Mouse (Mus musculus) adipose tissue, adult 10 weeks (tissue): ENCODE data around the gene Gsk3b. TPM values are rescaled to one million over a fixed set of nuclear protein-coding genes. Genes with fewer than 3 reads are reported as not detected.

Source experiments
- polyA plus RNA-seq: library from polyadenylated mRNA; stranded (reverse); fragments of 350-450 nt; fragmentation: Illumina TruSeq; extraction: RNeasy Lipid Tissue Mini Kit (QIAGEN cat#74804); gene quantifications from one replicate; pipeline ENCODE4 v1.2.3, GENCODE M21; 2014; ENCODE audit warnings: low read depth, low replicate concordance

Gene Gsk3b
- 28.3 TPM for polyA plus RNA-seq

DNA sequence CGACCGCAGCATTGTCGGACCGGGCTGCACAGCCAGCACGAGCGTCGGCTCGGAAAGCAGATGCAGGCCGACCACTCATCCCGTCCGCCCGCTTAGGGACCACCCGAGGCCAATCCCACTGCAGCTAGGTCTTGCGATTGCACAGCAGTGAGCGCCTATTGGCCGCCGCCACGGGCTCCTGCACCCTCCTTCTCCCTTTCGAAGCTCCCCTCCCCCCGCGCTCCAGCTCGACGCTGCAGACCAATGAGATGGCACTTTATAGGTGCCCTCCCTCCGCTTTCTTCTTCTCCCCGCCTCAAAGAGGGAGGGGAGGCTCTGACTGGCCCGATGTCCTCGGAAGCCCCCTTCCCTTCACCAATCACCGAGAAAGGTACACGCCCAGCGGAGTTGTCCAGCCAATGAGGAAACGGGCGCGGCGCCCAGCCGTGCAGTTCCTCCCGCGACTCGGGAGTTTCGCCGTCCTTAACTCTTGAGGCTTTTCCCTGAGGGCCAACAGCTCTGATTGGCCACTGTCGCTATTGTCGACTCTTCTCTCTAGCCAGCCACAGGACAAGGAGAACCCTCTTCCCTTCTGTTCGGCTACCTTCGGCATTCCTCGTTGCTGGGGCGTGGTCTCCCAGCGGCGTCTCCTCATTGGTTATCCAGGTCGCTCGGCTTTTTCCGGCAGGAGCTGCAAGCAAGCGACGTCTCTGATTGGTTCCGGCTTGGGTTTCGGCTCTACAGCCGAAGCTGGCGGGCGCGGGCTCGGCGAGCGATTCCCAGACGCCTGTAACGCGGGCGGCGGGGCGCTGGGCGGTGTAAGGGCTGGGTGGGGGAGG is at the start of gene Gsk3b:
Gsk3b (plus strand) TSS at position 373 of the 818 bp plus-strand sequence.

DNA sequence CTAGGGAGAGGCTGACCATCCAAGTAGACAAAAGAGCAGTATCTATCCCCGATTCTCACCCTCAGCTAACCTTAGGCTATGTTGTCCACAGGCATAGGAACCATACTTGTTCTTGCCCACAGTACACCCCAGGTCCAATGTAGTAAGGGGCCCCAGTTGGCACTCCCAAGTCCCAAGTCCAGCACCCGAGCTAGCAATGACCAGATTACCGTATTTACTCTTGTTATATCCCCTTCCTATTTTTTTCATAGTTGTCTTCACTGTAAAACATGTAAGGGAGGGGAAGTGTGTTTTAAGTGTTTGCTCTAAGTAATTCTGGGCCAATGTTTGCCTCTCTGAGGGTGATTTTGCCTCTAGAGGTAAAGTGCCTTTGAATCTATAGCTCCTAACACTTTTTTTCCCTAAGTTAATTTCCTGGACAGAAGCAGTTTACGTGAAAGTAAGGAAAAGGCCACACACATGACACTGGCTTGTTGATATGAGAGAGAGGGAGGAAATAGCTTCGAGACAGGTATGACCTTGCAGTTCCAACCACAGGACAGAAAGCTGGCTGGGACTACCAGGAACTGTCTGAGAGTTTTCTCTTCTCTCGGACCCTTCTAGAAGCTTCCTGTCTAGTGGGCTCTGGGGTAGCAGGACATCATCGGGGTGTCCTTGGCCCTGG is 206.0 kb downstream of the Gsk3b start, which contains the start of gene Nr1i2:
Nr1i2 (minus strand) TSS at position 140 of the 664 bp plus-strand sequence.

Other genes with a start within 250 kb of the Gsk3b start
- gene Gm36028, start 227.9 kb upstream of the Gsk3b start, polyA plus RNA-seq = not detected
- gene Lrrc58, start 220.6 kb upstream of the Gsk3b start, polyA plus RNA-seq = 36.2 TPM
- 1.6 TPM for gene Gpr156, start 172.5 kb upstream of the Gsk3b start, polyA plus RNA-seq
- 0.15 TPM for gene Nr1i2, start 205.8 kb downstream of the Gsk3b start, polyA plus RNA-seq